Mouse (Mus musculus) ES-E14 (cell line): ENCODE measurements around the gene Cfap61. TPM values are rescaled to one million over a fixed set of nuclear protein-coding genes. Genes with fewer than 3 reads are reported as not detected.

ENCODE experiments used
- DNase-seq: peaks from one replicate; pipeline ENCODE4 v3.0.0-alpha.2; 2013; ENCODE audit warnings: low read depth, low spot score
- H3K27ac ChIP-seq: 2 replicates; pipeline ENCODE4 v1.5.1; 2012; ENCODE audit warnings: low read depth, mild to moderate bottlenecking, low read length, moderate library complexity, mixed read lengths; ENCODE audit not compliant: poor library complexity, insufficient read depth, severe bottlenecking
- H3K36me3 ChIP-seq: 2 replicates; pipeline ENCODE4 v1.6.1; 2012; ENCODE audit warnings: mild to moderate bottlenecking, low read length, moderate library complexity, mixed read lengths; ENCODE audit not compliant: control insufficient read depth, poor library complexity, insufficient read depth, severe bottlenecking
- H3K4me1 ChIP-seq, 2 experiments: fragments of 150-350 bp in 1 of 2; sonication (generic) in 1 of 2; 2 replicates each; pipeline ENCODE4 v1.6.1; 2012; ENCODE audit warnings: low read length in 2 of 2, mild to moderate bottlenecking in 1 of 2, mixed read lengths in 1 of 2; ENCODE audit not compliant: control insufficient read depth in 2 of 2, insufficient read depth in 2 of 2, poor library complexity in 1 of 2
- H3K4me3 ChIP-seq, 2 experiments: fragments of 150-350 bp in 1 of 2; sonication (generic) in 1 of 2; 2 replicates each; pipeline ENCODE4 v1.5.1; 2012; ENCODE audit warnings: low read length in 2 of 2, low read depth in 1 of 2, mild to moderate bottlenecking in 1 of 2, mixed read lengths in 1 of 2; ENCODE audit not compliant: insufficient read depth in 1 of 2, poor library complexity in 1 of 2, severe bottlenecking in 1 of 2
- H3K9ac ChIP-seq: 2 replicates; pipeline ENCODE4 v1.6.1; 2012; ENCODE audit warnings: low read depth, mild to moderate bottlenecking, low read length, mixed read lengths; ENCODE audit not compliant: poor library complexity, insufficient read depth, severe bottlenecking
- H3K9me3 ChIP-seq: fragments of 150-350 bp; sonication (generic); 2 replicates; pipeline ENCODE4 v1.6.1; 2012; ENCODE audit warnings: low read depth, mild to moderate bottlenecking, low read length; ENCODE audit not compliant: control insufficient read depth, insufficient read depth
- CHD2 ChIP-seq: IDR thresholded peaks from 2 replicates; pipeline ENCODE4 v1.6.1; 2014; ENCODE audit warnings: mild to moderate bottlenecking, low read depth, low read length, inconsistent platforms
- HCFC1 ChIP-seq: IDR thresholded peaks from 2 replicates; pipeline ENCODE4 v1.6.1; 2012; ENCODE audit warnings: low read length, inconsistent platforms, borderline replicate concordance; ENCODE audit not compliant: insufficient read depth
- MAFK ChIP-seq: IDR thresholded peaks from 2 replicates; pipeline ENCODE4 v1.6.1; 2014; ENCODE audit warnings: mild to moderate bottlenecking, low read depth, low read length, inconsistent platforms; ENCODE audit not compliant: insufficient read depth
- ZC3H11A ChIP-seq: IDR thresholded peaks from 2 replicates; pipeline ENCODE4 v1.6.1; 2012; ENCODE audit warnings: low read depth, mild to moderate bottlenecking, inconsistent platforms, low read length, borderline replicate concordance
- ZNF384 ChIP-seq: IDR thresholded peaks from 2 replicates; pipeline ENCODE4 v1.6.1; 2012; ENCODE audit warnings: low read depth, low read length, inconsistent platforms
- in situ Hi-C, 2 experiments: fragments of 600-800 bp; cut with MboI; formaldehyde crosslinking; loops; one replicate each; pipeline ENCODE4 v1.15.1; 2025; ENCODE audit warnings: low sequenced_read_pairs in 2 of 2, inconsistent platforms in 1 of 2; ENCODE audit not compliant: unreplicated experiment in 2 of 2
- total RNA-seq: library from RNA; depleted of rRNA; stranded (reverse); fragments of 300-350 nt; gene quantifications from 2 replicates; pipeline ENCODE4 v1.2.3, GENCODE M21; 2012

Gene Cfap61
- total RNA-seq, 1 experiment: 0.45 TPM

- Histone ChIP-seq H3K36me3 (no peaks in the 10 kb centered on the region), H3K9ac (no peak overlapping the region), H3K4me3 (no peak overlapping the region), H3K4me1 (no peaks in the 10 kb centered on the region), H3K27ac (no peak overlapping the region), H3K9me3 (no peaks in the 10 kb centered on the region)
- no peak for TF ChIP-seq MAFK
- no peak for DNase-seq
- in situ Hi-C loops: no loop called here
Observed at GRCm38 (mm10) chr2:145981699-145982112, 47.1 kb downstream of the Cfap61 start.

GRCm38 (mm10) chr2:145982317-145983045 lies 47.9 kb downstream of the Cfap61 start:
- Histone ChIP-seq H3K9me3 (no peaks in the 10 kb centered on the region), H3K36me3 (no peaks in the 10 kb centered on the region), H3K9ac (no peak overlapping the region), H3K27ac (no peak overlapping the region), H3K4me3 (no peak overlapping the region), H3K4me1 (no peaks in the 10 kb centered on the region)
- in situ Hi-C loops: no loop called here
- no peak for DNase-seq
- no peak for TF ChIP-seq ZC3H11A
- no peak for TF ChIP-seq HCFC1
- no peak for TF ChIP-seq CHD2
- no peak for TF ChIP-seq ZNF384
- TF ChIP-seq MAFK: no peak

- H3K4me3 ChIP-seq: no peak overlapping the region
- H3K36me3 ChIP-seq: no peaks in the 10 kb centered on the region
- no peak for DNase-seq
- H3K9ac ChIP-seq: no peak overlapping the region
- no peak for TF ChIP-seq ZC3H11A
- no peak for TF ChIP-seq MAFK
- no peak for TF ChIP-seq ZNF384
- TF ChIP-seq CHD2: no peak
- no peak for TF ChIP-seq HCFC1
- in situ Hi-C loops: no loop called here
- H3K9me3 ChIP-seq: no peaks in the 10 kb centered on the region
- no peaks in the 10 kb centered on the region for H3K4me1 ChIP-seq
- H3K27ac ChIP-seq: no peak overlapping the region
Observed at GRCm38 (mm10) chr2:145987757-145988156, 53.2 kb downstream of the Cfap61 start.

- no peak for DNase-seq
- Histone ChIP-seq H3K4me3 (no peak overlapping the region), H3K9ac (no peak overlapping the region), H3K27ac (no peak overlapping the region), H3K36me3 (no peaks in the 10 kb centered on the region), H3K4me1 (no peaks in the 10 kb centered on the region), H3K9me3 (no peaks in the 10 kb centered on the region)
- TF ChIP-seq ZC3H11A: no peak
- in situ Hi-C loops: no loop called here
Observed at GRCm38 (mm10) chr2:145990446-145990845, 55.9 kb downstream of the Cfap61 start.

GRCm38 (mm10) chr2:145996472-145996871 lies 61.9 kb downstream of the Cfap61 start:
- Histone ChIP-seq H3K36me3 (no peaks in the 10 kb centered on the region), H3K9me3 (no peaks in the 10 kb centered on the region), H3K9ac (no peak overlapping the region), H3K4me1 (no peaks in the 10 kb centered on the region), H3K27ac (no peak overlapping the region), H3K4me3 (no peak overlapping the region)
- DNase-seq: peak; percentile 25
- in situ Hi-C loops: no loop called here
- no peak for TF ChIP-seq ZC3H11A
- no peak for TF ChIP-seq MAFK
